Mouse (Mus musculus) heart, adult 2 months (tissue): ENCODE data around the gene Enah. TPM values are rescaled to one million over a fixed set of nuclear protein-coding genes. Genes with fewer than 3 reads are reported as not detected.

Experiments used
- DNase-seq, 2 experiments: peaks; one replicate each; pipeline ENCODE4 v3.0.0; 2021
- H3K27ac ChIP-seq: fragments of 200-600 bp; 2 replicates; pipeline ENCODE4 v1.8.1; 2022
- H3K27me3 ChIP-seq: fragments of 200-500 bp; 2 replicates; pipeline ENCODE4 v1.6.1; 2012; ENCODE audit warnings: mild to moderate bottlenecking, low read length, inconsistent platforms, mixed read lengths; ENCODE audit not compliant: control insufficient read depth, insufficient read depth
- H3K36me3 ChIP-seq: fragments of 200-500 bp; 2 replicates; pipeline ENCODE4 v1.6.1; 2012; ENCODE audit warnings: low read length, inconsistent platforms; ENCODE audit not compliant: control insufficient read depth, insufficient read depth
- H3K4me1 ChIP-seq: fragments of 200-500 bp; 2 replicates; pipeline ENCODE4 v1.6.1; 2011; ENCODE audit warnings: low read length; ENCODE audit not compliant: control insufficient read depth, insufficient read depth
- H3K4me3 ChIP-seq: fragments of 200-600 bp; 2 replicates; pipeline ENCODE4 v1.8.1; 2022
- H3K79me2 ChIP-seq: fragments of 200-500 bp; replicated peaks from 2 replicates; pipeline ENCODE4 v1.6.1; 2012; ENCODE audit warnings: mild to moderate bottlenecking, inconsistent platforms, low read length, moderate library complexity, mixed read lengths; ENCODE audit not compliant: control insufficient read depth, insufficient read depth
- H3K9ac ChIP-seq: fragments of 200-500 bp; 2 replicates; pipeline ENCODE4 v1.6.1; 2012; ENCODE audit warnings: low read depth, mild to moderate bottlenecking, control low read depth, inconsistent platforms, low read length, mixed read lengths
- CTCF ChIP-seq: fragments of 200-600 bp; IDR thresholded peaks from 2 replicates; pipeline ENCODE4 v1.8.1; 2022; ENCODE audit warnings: antibody characterized with exemption, mild to moderate bottlenecking, moderate library complexity
- EP300 ChIP-seq: fragments of 200-500 bp; IDR thresholded peaks from 2 replicates; pipeline ENCODE4 v1.6.1; 2011; ENCODE audit warnings: low read depth, low read length, control low read depth; ENCODE audit not compliant: insufficient read depth
- POLR2A ChIP-seq: fragments of 200-500 bp; IDR thresholded peaks from 2 replicates; pipeline ENCODE4 v1.6.1; 2011; ENCODE audit warnings: mild to moderate bottlenecking, low read depth, low read length, control low read depth; ENCODE audit not compliant: insufficient read depth
- WGBS: fragments of 180-500 bp; shearing (Covaris S2); methylation state at CpG from one replicate; pipeline ENCODE4 v1.1.7; 2018; 5-methylcytosine and 5-hydroxymethylcytosine counted together
- intact Hi-C: fragments of 180-260 bp; cut with DNase I; formaldehyde crosslinking; loops from one replicate; pipeline ENCODE4 v1.15.1; 2025
- polyA plus RNA-seq: library from polyadenylated mRNA; depleted of rRNA; stranded (reverse); fragments of >200 nt; gene quantifications from 2 replicates; pipeline ENCODE4 v1.2.3, GENCODE M21; 2012; rRNA removed
- total RNA-seq, 2 experiments: library from RNA; stranded (reverse); gene quantifications; 2 replicates each; pipeline ENCODE4 v1.2.3; 2021

Gene Enah
- total and polyA plus RNA-seq, 3 experiments = 28.3 to 124 (median 101) TPM

GRCm38 (mm10) chr1:181848210-181848609 is 171.6 kb downstream of the Enah start:
- H3K9ac ChIP-seq = no peak overlapping the region
- H3K79me2 ChIP-seq = no peaks in the 10 kb centered on the region
- peaks cover 7% of the 10 kb centered on the region for H3K4me1 ChIP-seq
- intact Hi-C loops = no loop called here
- H3K27me3 ChIP-seq = no peaks in the 10 kb centered on the region
- no peak for TF ChIP-seq EP300
- no peak for TF ChIP-seq CTCF
- TF ChIP-seq POLR2A = no peak
- DNase-seq = no peak
- H3K4me3 ChIP-seq = no peak overlapping the region
- H3K27ac ChIP-seq = no peak overlapping the region
- 100% methylated on average over 1 of the region's 1 CpGs for WGBS
- no peaks in the 10 kb centered on the region for H3K36me3 ChIP-seq

GRCm38 (mm10) chr1:181847396-181847795 is 172.4 kb downstream of the Enah start:
- H3K79me2 ChIP-seq = no peaks in the 10 kb centered on the region
- no peaks in the 10 kb centered on the region for H3K27me3 ChIP-seq
- H3K27ac ChIP-seq = no peak overlapping the region
- no peaks in the 10 kb centered on the region for H3K36me3 ChIP-seq
- no peak overlapping the region for H3K4me3 ChIP-seq
- no peak for DNase-seq
- peaks cover 7% of the 10 kb centered on the region for H3K4me1 ChIP-seq
- 95% methylated on average over 3 of the region's 3 CpGs for WGBS
- no peak overlapping the region for H3K9ac ChIP-seq
- TF ChIP-seq CTCF = no peak
- no peak for TF ChIP-seq EP300
- TF ChIP-seq POLR2A = no peak
- intact Hi-C loops = no loop called here

Other genes with a start within 250 kb of the Enah start
- 10 to 100 TPM; 23.6 to 24.7 TPM for gene Lbr, start 176.9 kb downstream of the Enah start, total RNA-seq
- 12.3 and 17.9 TPM in 2 replicates for gene Lbr, start 176.9 kb downstream of the Enah start, polyA plus RNA-seq
- gene Srp9, start 104.7 kb upstream of the Enah start, total RNA-seq = 10 to 100 TPM; 40.5 to 47.6 TPM
- 29.4 and 39.0 TPM in 2 replicates for gene Srp9, start 104.7 kb upstream of the Enah start, polyA plus RNA-seq
- gene Vmn1r1, start 144.5 kb upstream of the Enah start, total RNA-seq = not detected
- gene Vmn1r1, start 144.5 kb upstream of the Enah start, polyA plus RNA-seq = not detected in 2 replicates